Mouse (Mus musculus) forelimb bud, embryonic 11.5 days (tissue): Measurements from ENCODE around the gene Plcl1.
"Not testable (repeated sequence)": the region's sequence is repeated elsewhere in the genome, so short reads cannot be mapped to it uniquely, and the experiment has no call there.

Source experiments
- DNase-seq: peaks from one replicate; pipeline ENCODE4 v3.0.0-alpha.2; 2012; ENCODE audit warnings: low read depth, low spot score

The Plcl1 gene

GRCm38 (mm10) chr1:55438617-55439016, 32.9 kb downstream of the Plcl1 start:
- no peak for DNase-seq

- DNase-seq: no peak
These were observed 39.4 kb downstream of the Plcl1 start for GRCm38 (mm10) chr1:55445043-55445688.

- DNase-seq: no peak
These were observed 39.9 kb downstream of the Plcl1 start for GRCm38 (mm10) chr1:55445689-55446044.

GRCm38 (mm10) chr1:55446273-55446672, 40.6 kb downstream of the Plcl1 start:
- DNase-seq: no peak

GRCm38 (mm10) chr1:55446876-55447275, 41.2 kb downstream of the Plcl1 start:
- DNase-seq: no peak

- no peak for DNase-seq
These were observed 41.9 kb downstream of the Plcl1 start for GRCm38 (mm10) chr1:55447661-55448060.

- no peak for DNase-seq
These were observed 42.4 kb downstream of the Plcl1 start for GRCm38 (mm10) chr1:55448104-55448503.

- DNase-seq: no peak
These were observed 44.1 kb downstream of the Plcl1 start for GRCm38 (mm10) chr1:55449779-55450178.

- DNase-seq: no peak
These were observed 48.4 kb downstream of the Plcl1 start for GRCm38 (mm10) chr1:55454119-55454518.

- DNase-seq: no peak
These were observed 56.6 kb downstream of the Plcl1 start for GRCm38 (mm10) chr1:55462301-55462700.

- no peak for DNase-seq
These were observed 68.0 kb downstream of the Plcl1 start for GRCm38 (mm10) chr1:55473756-55474155.

GRCm38 (mm10) chr1:55474976-55475375, 69.3 kb downstream of the Plcl1 start:
- DNase-seq: no peak

- not testable (repeated sequence) for DNase-seq
These were observed 81.7 kb downstream of the Plcl1 start for GRCm38 (mm10) chr1:55487371-55487770.

- no peak for DNase-seq
These were observed 82.5 kb downstream of the Plcl1 start for GRCm38 (mm10) chr1:55488261-55488660.

- DNase-seq: no peak
These were observed 83.6 kb downstream of the Plcl1 start for GRCm38 (mm10) chr1:55489355-55489754.

GRCm38 (mm10) chr1:55499872-55500271, 94.2 kb downstream of the Plcl1 start:
- DNase-seq: no peak

GRCm38 (mm10) chr1:55500981-55501682, 95.4 kb downstream of the Plcl1 start:
- peak; percentile 39 for DNase-seq

GRCm38 (mm10) chr1:55505811-55506210, 100.1 kb downstream of the Plcl1 start:
- no peak for DNase-seq

GRCm38 (mm10) chr1:55507061-55507460, 101.3 kb downstream of the Plcl1 start:
- no peak for DNase-seq

- DNase-seq: no peak
These were observed 103.9 kb downstream of the Plcl1 start for GRCm38 (mm10) chr1:55509587-55509986.

GRCm38 (mm10) chr1:55512165-55512564, 106.4 kb downstream of the Plcl1 start:
- DNase-seq: no peak

GRCm38 (mm10) chr1:55512799-55513198, 107.1 kb downstream of the Plcl1 start:
- DNase-seq: not testable (repeated sequence)

- no peak for DNase-seq
These were observed 111.5 kb downstream of the Plcl1 start for GRCm38 (mm10) chr1:55517182-55517581.
